Mouse (Mus musculus) cerebellum, adult 18-20 months (tissue): ENCODE measurements around the gene Btbd35f26.
"Not testable (repeated sequence)": the region's sequence is repeated elsewhere in the genome, so short reads cannot be mapped to it uniquely, and the experiment has no call there.

ENCODE experiments used
- DNase-seq, 2 experiments: peaks; one replicate each; pipeline ENCODE4 v3.0.0; 2021

The Btbd35f26 gene

DNA sequence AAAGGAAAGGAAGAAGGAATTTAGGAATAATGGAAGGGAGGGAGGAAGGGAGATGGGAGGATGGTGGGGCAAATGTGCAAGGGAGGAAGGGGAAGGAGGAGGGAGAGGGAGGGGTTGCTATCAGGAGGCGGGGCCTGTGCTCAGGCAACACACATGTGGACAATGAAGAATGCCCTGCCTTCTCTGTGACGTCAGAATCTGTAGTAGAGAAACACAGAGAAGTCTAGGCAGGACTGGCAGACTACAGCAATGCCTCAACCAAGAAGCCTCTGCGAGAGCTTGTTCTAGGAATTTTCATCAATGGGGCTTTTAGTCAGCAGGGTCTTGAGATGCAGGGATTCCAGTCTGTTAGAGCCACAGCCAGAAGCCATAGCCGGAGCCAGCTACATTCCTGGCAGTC lies at the start of gene Btbd35f26:
Gene Btbd35f26 (plus strand): TSS at position 301 of the 400 bp plus-strand sequence.
- not testable (repeated sequence) for DNase-seq

DNA sequence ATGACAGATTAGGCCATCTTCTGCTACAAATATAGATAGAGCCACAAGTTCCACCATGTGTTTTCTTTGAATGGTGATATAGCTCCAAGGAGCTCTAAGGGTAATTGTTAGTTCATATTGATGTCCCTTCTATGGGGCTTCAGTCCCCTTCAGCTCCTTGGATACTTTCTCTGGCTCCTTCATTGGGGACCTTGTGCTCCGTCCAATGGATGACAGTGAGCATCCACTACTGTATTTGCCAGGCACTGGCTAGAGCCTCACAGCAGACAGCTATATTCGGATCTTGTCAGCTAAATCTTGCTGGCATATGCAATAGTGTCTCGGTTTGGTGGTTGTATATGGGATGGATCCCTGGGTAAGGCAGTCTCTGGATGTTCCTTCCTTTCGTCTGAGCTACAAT lies 5.7 kb downstream of the Btbd35f26 start:
- DNase-seq = not testable (repeated sequence)

DNA sequence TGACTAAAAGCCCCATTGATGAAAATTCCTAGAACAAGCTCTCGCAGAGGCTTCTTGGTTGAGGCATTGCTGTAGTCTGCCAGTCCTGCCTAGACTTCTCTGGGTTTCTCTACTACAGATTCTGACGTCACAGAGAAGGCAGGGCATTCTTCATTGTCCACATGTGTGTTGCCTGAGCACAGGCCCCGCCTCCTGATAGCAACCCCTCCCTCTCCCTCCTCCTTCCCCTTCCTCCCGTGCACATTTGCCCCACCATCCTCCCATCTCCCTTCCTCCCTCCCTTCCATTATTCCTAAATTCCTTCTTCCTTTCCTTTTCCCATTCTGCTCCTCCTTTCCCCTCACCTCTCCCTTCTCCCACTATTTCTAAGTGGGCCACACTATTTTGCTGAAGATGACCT lies 47.6 kb downstream of the Btbd35f26 start, which contains the start of gene Btbd35f19:
Gene Btbd35f19 (minus strand): TSS at position 101 of the 400 bp plus-strand sequence.
- DNase-seq = not testable (repeated sequence)
